Mouse (Mus musculus): ENCODE results near the gene Grn. TPM values are rescaled to one million over a fixed set of nuclear protein-coding genes. Genes with fewer than 3 reads are reported as not detected.
A peak's percentile ranks its signal among the peaks of the same experiment; 100 is the strongest.

Gene Grn
- total RNA-seq, 1 experiment from 2014 or later = 198 TPM

DNA sequence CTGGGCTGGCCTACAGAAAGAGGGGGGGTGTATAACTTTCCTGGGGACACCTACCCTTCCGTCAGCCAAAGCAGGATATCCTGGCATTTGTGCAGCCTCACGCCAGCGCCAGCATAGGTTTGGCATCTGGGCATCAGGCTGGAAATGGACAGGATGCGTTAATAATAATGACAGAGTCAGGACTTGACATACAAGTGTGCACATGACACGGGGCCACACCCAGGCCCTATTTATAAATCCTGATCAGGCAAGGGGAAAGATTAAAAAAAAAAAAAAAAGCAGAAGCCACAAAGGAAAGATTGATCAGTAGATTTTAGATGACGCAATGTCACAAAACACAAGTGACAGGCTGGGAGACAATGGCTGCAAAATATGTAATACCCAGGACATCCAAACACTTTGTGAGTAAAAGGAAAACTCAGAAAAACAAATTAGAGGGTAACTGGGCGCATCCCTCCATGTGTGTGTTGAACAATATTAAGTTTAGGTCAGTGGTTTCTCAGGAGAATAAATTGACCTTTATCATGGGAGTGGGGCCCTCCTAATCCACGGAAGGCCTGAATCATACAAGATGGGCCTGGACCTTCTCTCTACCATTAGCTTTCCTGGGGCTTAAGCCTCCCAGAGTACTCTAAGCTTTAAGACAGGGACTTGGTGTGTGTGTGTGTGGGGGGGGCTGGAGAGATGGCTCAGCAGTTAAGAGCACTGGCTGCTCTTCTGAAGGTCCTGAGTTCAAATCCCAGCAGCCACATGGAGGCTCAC is 4.4 kb upstream of the Grn start:
- DNase-seq = no peak

- DNase-seq = no peak
Observed at GRCm38 (mm10) chr11:102428981-102429540, 1.1 kb upstream of the Grn start.

- DNase-seq = no peak
Observed at GRCm38 (mm10) chr11:102429551-102429950, 564 bp upstream of the Grn start.

- peak; percentile 74 for DNase-seq
Observed at GRCm38 (mm10) chr11:102431018-102431645, 1.0 kb downstream of the Grn start.

GRCm38 (mm10) chr11:102431728-102432114 is 1.6 kb downstream of the Grn start:
- DNase-seq = no peak

- no peak for DNase-seq
Observed at GRCm38 (mm10) chr11:102432115-102432843, 2.2 kb downstream of the Grn start.

DNA sequence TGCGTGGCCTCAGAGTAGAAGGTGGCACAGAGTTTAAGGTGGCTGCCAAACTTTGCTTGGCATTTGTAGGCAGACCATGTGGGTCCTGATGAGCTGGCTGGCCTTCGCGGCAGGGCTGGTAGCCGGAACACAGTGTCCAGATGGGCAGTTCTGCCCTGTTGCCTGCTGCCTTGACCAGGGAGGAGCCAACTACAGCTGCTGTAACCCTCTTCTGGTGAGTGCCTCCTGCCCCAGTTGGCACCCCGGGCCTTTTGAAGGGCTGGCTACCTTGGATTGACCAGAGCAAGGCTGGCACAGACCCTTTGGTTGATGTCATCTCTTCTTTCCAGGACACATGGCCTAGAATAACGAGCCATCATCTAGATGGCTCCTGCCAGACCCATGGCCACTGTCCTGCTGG is 2.8 kb downstream of the Grn start:
- DNase-seq = peak; percentile 75

DNA sequence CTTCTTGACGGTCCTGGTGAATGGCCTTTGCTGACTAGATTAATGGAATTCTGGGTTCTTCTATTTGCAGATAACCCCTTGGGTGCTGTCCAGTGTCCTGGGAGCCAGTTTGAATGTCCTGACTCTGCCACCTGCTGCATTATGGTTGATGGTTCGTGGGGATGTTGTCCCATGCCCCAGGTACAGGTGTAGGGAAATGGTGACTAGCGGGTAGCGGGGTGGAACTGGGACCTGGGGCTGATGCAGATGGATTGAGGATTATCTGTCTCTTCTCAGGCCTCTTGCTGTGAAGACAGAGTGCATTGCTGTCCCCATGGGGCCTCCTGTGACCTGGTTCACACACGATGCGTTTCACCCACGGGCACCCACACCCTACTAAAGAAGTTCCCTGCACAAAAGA is 3.8 kb downstream of the Grn start:
- no peak for DNase-seq

DNA sequence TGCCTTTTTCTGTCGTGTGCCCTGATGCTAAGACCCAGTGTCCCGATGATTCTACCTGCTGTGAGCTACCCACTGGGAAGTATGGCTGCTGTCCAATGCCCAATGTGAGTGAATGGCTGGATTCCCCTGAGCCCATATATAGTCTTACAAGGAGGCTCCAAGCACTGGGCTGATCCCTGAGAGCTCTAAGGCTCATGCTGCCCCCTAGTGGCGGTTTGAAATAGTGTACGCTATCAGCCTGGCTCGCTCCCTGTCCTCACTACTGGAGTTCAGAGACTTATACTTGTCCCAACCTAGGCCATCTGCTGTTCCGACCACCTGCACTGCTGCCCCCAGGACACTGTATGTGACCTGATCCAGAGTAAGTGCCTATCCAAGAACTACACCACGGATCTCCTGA is 4.3 kb downstream of the Grn start:
- peak; percentile 88 for DNase-seq

DNA sequence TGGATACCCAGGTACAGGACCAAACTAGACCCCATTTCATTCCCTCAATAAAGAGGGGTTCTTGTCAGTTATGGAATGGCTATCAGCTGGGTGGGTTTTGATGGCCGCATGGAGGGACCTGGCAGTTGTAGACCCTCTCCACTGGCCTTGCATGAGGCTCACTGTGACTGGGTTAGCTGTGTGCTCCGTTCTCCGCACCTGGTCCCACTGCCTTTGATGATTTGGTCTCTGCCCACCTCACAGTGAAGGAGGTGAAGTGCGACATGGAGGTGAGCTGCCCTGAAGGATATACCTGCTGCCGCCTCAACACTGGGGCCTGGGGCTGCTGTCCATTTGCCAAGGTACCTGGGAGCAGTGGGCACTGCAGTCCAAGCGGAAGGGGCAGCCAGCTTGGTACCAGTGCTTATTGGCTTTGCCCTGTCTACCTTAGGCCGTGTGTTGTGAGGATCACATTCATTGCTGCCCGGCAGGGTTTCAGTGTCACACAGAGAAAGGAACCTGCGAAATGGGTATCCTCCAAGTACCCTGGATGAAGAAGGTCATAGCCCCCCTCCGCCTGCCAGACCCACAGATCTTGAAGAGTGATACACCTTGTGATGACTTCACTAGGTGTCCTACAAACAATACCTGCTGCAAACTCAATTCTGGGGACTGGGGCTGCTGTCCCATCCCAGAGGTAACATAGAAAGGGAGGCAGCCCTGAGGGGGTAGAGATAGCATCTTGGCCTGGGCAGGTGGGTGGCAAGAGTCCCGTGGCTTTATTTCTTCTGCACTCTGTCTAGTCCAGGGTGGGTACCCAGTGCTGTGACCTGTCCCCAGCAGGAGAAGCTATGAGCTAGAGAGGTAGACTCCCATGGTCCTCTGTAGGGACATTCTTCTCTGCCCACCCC is 4.9 kb downstream of the Grn start:
- DNase-seq = no peak

GRCm38 (mm10) chr11:102435754-102436470 is 5.8 kb downstream of the Grn start:
- peak; percentile 59 for DNase-seq

DNA sequence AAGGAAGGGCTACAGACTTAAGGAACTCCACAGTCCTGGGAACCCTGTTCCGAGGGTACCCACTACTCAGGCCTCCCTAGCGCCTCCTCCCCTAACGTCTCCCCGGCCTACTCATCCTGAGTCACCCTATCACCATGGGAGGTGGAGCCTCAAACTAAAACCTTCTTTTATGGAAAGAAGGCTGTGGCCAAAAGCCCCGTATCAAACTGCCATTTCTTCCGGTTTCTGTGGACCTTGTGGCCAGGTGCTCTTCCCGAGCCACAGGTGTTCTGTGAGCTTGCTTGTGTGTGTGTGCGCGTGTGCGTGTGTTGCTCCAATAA is 6.3 kb downstream of the Grn start:
- DNase-seq = no peak

GRCm38 (mm10) chr11:102437120-102438061 is 7.3 kb downstream of the Grn start:
- DNase-seq = peak; percentile 80

- DNase-seq = peak; percentile 90
Observed at GRCm38 (mm10) chr11:102438212-102439092, 8.3 kb downstream of the Grn start.

DNA sequence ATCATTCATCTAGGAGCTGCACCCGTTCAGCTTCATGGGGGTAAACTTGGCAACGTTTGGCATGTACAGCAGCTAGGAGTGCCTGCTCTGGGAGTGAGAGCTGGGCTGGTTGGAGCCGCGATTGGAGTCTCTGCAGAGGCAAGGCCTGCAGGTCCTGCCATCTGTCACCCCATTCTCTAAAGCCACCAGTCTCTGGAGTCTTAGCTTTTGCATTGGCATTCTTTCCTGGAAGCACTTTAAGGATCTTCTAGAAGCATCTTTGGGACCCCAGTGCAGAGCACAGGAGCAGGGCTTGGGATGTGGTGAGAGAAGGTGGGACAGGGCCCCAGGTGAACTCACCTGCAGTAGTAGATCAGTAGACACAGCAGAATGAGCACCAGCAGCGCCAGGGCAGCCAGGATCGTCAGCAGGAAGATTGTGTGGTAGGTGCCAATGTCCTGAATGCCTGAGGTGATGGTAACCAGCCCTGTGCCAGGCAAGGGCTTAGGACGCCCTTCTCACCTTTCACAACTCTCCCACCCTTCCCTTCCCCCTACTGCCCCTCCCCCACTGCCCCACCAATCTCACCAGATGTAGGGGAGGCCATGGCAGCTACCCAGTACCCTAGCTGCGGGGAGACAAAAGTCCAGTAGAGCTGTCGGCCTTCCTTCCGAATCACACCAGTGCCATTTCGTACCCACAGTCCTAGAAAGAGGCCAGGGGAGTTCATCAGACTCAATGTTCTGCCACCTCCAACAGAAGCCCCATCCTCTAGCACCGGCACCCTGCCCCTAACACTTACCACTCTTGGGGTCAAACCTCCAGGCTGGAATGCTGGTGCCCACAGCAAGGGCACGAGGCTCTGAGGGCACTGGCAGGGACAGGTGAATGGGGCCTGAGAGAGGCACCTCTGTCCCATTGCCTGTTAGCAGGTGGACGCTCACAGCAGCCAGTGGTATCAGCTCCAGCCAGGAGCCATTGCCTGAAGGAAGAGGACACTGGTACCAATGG is 9.3 kb downstream of the Grn start:
- DNase-seq = no peak

GRCm38 (mm10) chr11:102440255-102440654 is 10.1 kb downstream of the Grn start:
- DNase-seq = no peak

- DNase-seq = no peak
Observed at GRCm38 (mm10) chr11:102441434-102441833, 11.3 kb downstream of the Grn start.

- DNase-seq = no peak
Observed at GRCm38 (mm10) chr11:102442089-102442488, 12.0 kb downstream of the Grn start.

Data from adrenal gland, postnatal 25 days (tissue).